ENCODE assay signal across 8 mouse cellular contexts in genomic region chr13:20091604-20091926, GRCm38 (mm10). TPM values are rescaled to one million over a fixed set of nuclear protein-coding genes. Genes with fewer than 3 reads are reported as not detected.
DNase-seq lines count a peak whose midpoint lies in the region; ATAC-seq and TF ChIP-seq lines count a peak whose summit lies in the region.

No protein-coding gene starts in this region.

- H3K4me2 ChIP-seq in CH12.LX (ENCODE audit: insufficient read depth, low read depth, poor library complexity, severe bottlenecking), result peak overlapping the region; percentile 18; the same call in 1 of the 2 replicates
- peak overlapping the region; percentile 96 for H3K4me2 ChIP-seq in forebrain, postnatal 0 days (ENCODE audit: low read depth)
- peak overlapping the region; percentile 68 for H3K4me2 ChIP-seq in liver, embryonic 14.5 days (ENCODE audit: low read depth)

- in situ Hi-C loops in CH12.LX (cut with MboI; ENCODE audit: low pct_ligation_motif_present, low pct_unique_long_range_greater_than_20kb, low sequenced_read_pairs), result no loop called here

- no peak for ATAC-seq in forebrain, postnatal 0 days
- no peak for ATAC-seq in liver, embryonic 14.5 days (ENCODE audit: insufficient read depth)

- no peak for TF ChIP-seq EP300 in heart, adult 2 months (IDR thresholded peaks at IDR 0.05; ENCODE audit: insufficient read depth, low read depth, low read length)
- no peak for TF ChIP-seq EP300 in CH12.LX (IDR thresholded peaks at IDR 0.05; ENCODE audit: low read length)
- TF ChIP-seq EP300 in liver, embryonic 14.5 days (IDR thresholded peaks at IDR 0.05; ENCODE audit: low read depth), result no peak

- H3K4me3 ChIP-seq in heart, adult 2 months, result peak overlapping the region; percentile 58; the same call in 1 of the 2 replicates
- peak overlapping the region; percentile 24 to 85 (median 82) for H3K4me3 ChIP-seq in CH12.LX (replicated peaks in 1 of 3; ENCODE audit: low read depth in 2 of 3, low read length in 2 of 3, poor library complexity in 1 of 3)
- H3K4me3 ChIP-seq in forebrain, postnatal 0 days (ENCODE audit: low read depth, low read length), result peak overlapping the region; percentile 73
- H3K4me3 ChIP-seq in liver, embryonic 14.5 days (ENCODE audit: insufficient read depth in 1 of 2, low read depth in 2 of 2, low read length in 2 of 2), result peak overlapping the region; percentile 47 to 58; a peak in 3 of 4 replicates

- TF ChIP-seq CTCF in heart, adult 2 months (IDR thresholded peaks at IDR 0.05), result no peak
- no peak for TF ChIP-seq CTCF in CH12.LX (conservative IDR thresholded peaks at IDR 0.05 in 1 of 2, IDR thresholded peaks at IDR 0.05 in 1 of 2; ENCODE audit: low read depth in 2 of 2, low read length in 2 of 2)
- TF ChIP-seq CTCF in forebrain, postnatal 0 days (IDR thresholded peaks at IDR 0.05; ENCODE audit: low read depth), result no peak
- no peak for TF ChIP-seq CTCF in liver, embryonic 14.5 days (IDR thresholded peaks at IDR 0.05; ENCODE audit: low read depth)

- H3K4me1 ChIP-seq in heart, adult 2 months (ENCODE audit: control insufficient read depth, insufficient read depth, low read length), result peaks cover 6% of the 10 kb centered on the region
- peaks cover 5 to 39% of the 10 kb centered on the region in 2 experiments for H3K4me1 ChIP-seq in CH12.LX (ENCODE audit: control insufficient read depth in 1 of 2, insufficient read depth in 2 of 2)
- H3K4me1 ChIP-seq in forebrain, postnatal 0 days (ENCODE audit: insufficient read depth), result no peaks in the 10 kb centered on the region
- H3K4me1 ChIP-seq in liver, embryonic 14.5 days (replicated peaks; ENCODE audit: control insufficient read depth in 2 of 2, insufficient read depth in 2 of 2, low read length in 1 of 2), result peaks cover 0 to 2% of the 10 kb centered on the region in 2 experiments; a peak in 1 of 4 replicates

- H3K79me2 ChIP-seq in heart, adult 2 months (replicated peaks; ENCODE audit: control insufficient read depth, insufficient read depth, low read length), result no peaks in the 10 kb centered on the region
- H3K79me2 ChIP-seq in CH12.LX (replicated peaks; ENCODE audit: control insufficient read depth, extremely low read depth, insufficient read depth, poor library complexity, severe bottlenecking), result peaks cover 5% of the 10 kb centered on the region; the same call in 1 of the 2 replicates

- no peaks in the 10 kb centered on the region for H3K36me3 ChIP-seq in heart, adult 2 months (ENCODE audit: control insufficient read depth, insufficient read depth, low read length)
- peaks cover 0 to 18% of the 10 kb centered on the region in 2 experiments for H3K36me3 ChIP-seq in CH12.LX (replicated peaks in 1 of 2; ENCODE audit: control insufficient read depth in 1 of 2, insufficient read depth in 1 of 2, low read length in 1 of 2)
- no peaks in the 10 kb centered on the region for H3K36me3 ChIP-seq in forebrain, postnatal 0 days (ENCODE audit: insufficient read depth)
- no peaks in the 10 kb centered on the region for H3K36me3 ChIP-seq in liver, embryonic 14.5 days (replicated peaks; ENCODE audit: control insufficient read depth, insufficient read depth, low read depth)

- intact Hi-C loops in heart, adult 2 months (cut with DNase I), result loop anchor here (2.0 to 10.0 kb wide), 7 partner anchors 45 to 1083 kb away; partner anchors contain the start of gene Trim27
- intact Hi-C loops in heart, postnatal 14 days (cut with DNase I), result loop anchor here (5.0 kb wide), 2 partner anchors 181 to 201 kb away; no protein-coding TSS in a partner anchor

- WGBS in heart, adult 2 months, result 1% methylated on average over 9 of the region's 10 CpGs
- WGBS in forebrain, postnatal 0 days, result 3% methylated on average over 10 of the region's 10 CpGs
- WGBS in liver, embryonic 14.5 days (ENCODE audit: insufficient replicate concordance), result 3% methylated on average over 10 of the region's 10 CpGs

- no peak for DNase-seq in heart, adult 2 months
- DNase-seq in heart, postnatal 14 days, result no peak
- DNase-seq in CH12.LX (ENCODE audit: extremely low read depth), result no peak
- no peak for DNase-seq in forebrain, postnatal 0 days
- no peak for DNase-seq in liver, embryonic 14.5 days (ENCODE audit: low read depth in 3 of 3, low spot score in 3 of 3)
- no peak for DNase-seq in frontal cortex, postnatal 10 days (ENCODE audit: low spot score in 2 of 2)
- DNase-seq in right cerebral cortex, postnatal 25 days, result no peak
- DNase-seq in layer of hippocampus, postnatal 14 days (ENCODE audit: low spot score in 2 of 2), result no peak

- no peak for TF ChIP-seq POLR2A in heart, adult 2 months (IDR thresholded peaks at IDR 0.05; ENCODE audit: insufficient read depth, low read depth, low read length)
- no peak for TF ChIP-seq POLR2A in CH12.LX (IDR thresholded peaks at IDR 0.05; ENCODE audit: low read depth, low read length)

- dilution Hi-C loops in CH12.LX (cut with MboI; ENCODE audit: extremely low pct_ligation_motif_present, extremely low pct_unique_long_range_greater_than_20kb, low sequenced_read_pairs), result no loop called here

- no peak for TF ChIP-seq RAD21 in CH12.LX (IDR thresholded peaks at IDR 0.05; ENCODE audit: low read depth, low read length)

- peak overlapping the region; percentile 97 for H3K9ac ChIP-seq in heart, adult 2 months (ENCODE audit: low read depth, low read length)
- peak overlapping the region; percentile 82 for H3K9ac ChIP-seq in CH12.LX (ENCODE audit: insufficient read depth, low read depth)
- H3K9ac ChIP-seq in forebrain, postnatal 0 days, result peak overlapping the region; percentile 62
- H3K9ac ChIP-seq in liver, embryonic 14.5 days (replicated peaks), result no peak overlapping the region

- peak overlapping the region; percentile 42; the same call in 1 of the 2 replicates for H3K27ac ChIP-seq in heart, adult 2 months
- H3K27ac ChIP-seq in CH12.LX (ENCODE audit: insufficient read depth, low read depth), result no peak overlapping the region
- no peak overlapping the region for H3K27ac ChIP-seq in forebrain, postnatal 0 days (ENCODE audit: low read depth, low read length)
- no peak overlapping the region for H3K27ac ChIP-seq in liver, embryonic 14.5 days

- H3K9me3 ChIP-seq in CH12.LX (replicated peaks; ENCODE audit: low read length), result peaks cover 7% of the 10 kb centered on the region
- no peaks in the 10 kb centered on the region for H3K9me3 ChIP-seq in forebrain, postnatal 0 days (ENCODE audit: low read length)
- no peaks in the 10 kb centered on the region for H3K9me3 ChIP-seq in liver, embryonic 14.5 days (ENCODE audit: control insufficient read depth, low read length)

- H3K27me3 ChIP-seq in heart, adult 2 months (ENCODE audit: control insufficient read depth, insufficient read depth, low read length), result no peaks in the 10 kb centered on the region; the same call in 1 of the 2 replicates
- H3K27me3 ChIP-seq in CH12.LX (replicated peaks), result no peaks in the 10 kb centered on the region
- H3K27me3 ChIP-seq in forebrain, postnatal 0 days (ENCODE audit: insufficient read depth, low read length), result peaks cover 8% of the 10 kb centered on the region; the same call in 1 of the 2 replicates
- H3K27me3 ChIP-seq in liver, embryonic 14.5 days (ENCODE audit: control insufficient read depth, insufficient read depth, low read length), result peaks cover 48% of the 10 kb centered on the region

TF ChIP-seq in CH12.LX, 34 proteins besides CTCF, POLR2A, EP300 and RAD21:
- TF ChIP-seq KAT2A (IDR thresholded peaks at IDR 0.05; ENCODE audit: insufficient replicate concordance, low read length) (no peak), MAFK (IDR thresholded peaks at IDR 0.05; ENCODE audit: insufficient replicate concordance, low read length) (no peak), NRF1 (IDR thresholded peaks at IDR 0.05; ENCODE audit: low read depth, low read length) (no peak), MAZ (IDR thresholded peaks at IDR 0.05; ENCODE audit: low read depth, low read length) (no peak)
TF ChIP-seq in CH12.LX: peak in this region for 0.

RNA-seq across cellular contexts. Expression of gene Elmo1, which starts 1.2 kb away (rescaled TPM):
- total RNA-seq in heart, adult 2 months (2021), result 1 to 10 TPM; 7.1 to 9.1 TPM
- polyA plus RNA-seq in heart, adult 2 months (2012; rRNA removed), result 7.0 and 11.2 TPM in 2 replicates
- 10 to 100 TPM; 16.4 to 17.1 TPM for total RNA-seq in heart, postnatal 14 days (2021)
- total RNA-seq in CH12.LX (2012; rRNA removed), result 32.2 and 35.8 TPM in 2 replicates
- total RNA-seq in CH12.LX (2014; rRNA removed), result 22.2 and 23.1 TPM in 2 replicates
- polyA plus RNA-seq in CH12.LX (2012; ENCODE audit: insufficient read length, low read depth), result 42.8 and 50.2 TPM in 2 replicates
- 25.8 and 30.9 TPM in 2 replicates for total RNA-seq in forebrain, postnatal 0 days (2014; rRNA removed)
- polyA plus RNA-seq in forebrain, postnatal 0 days (2015; fragmentation: Nextera tagmentation; extraction: Ambion mirVana), result 25.5 and 33.5 TPM in 2 replicates
- polyA plus RNA-seq in liver, embryonic 14.5 days (2012; rRNA removed), result 2.4 and 3.0 TPM in 2 replicates
- 3.5 and 3.9 TPM in 2 replicates for polyA plus RNA-seq in liver, embryonic 14.5 days (2014; fragmentation: Nextera tagmentation; extraction: Ambion mirVana)
- total RNA-seq in layer of hippocampus, postnatal 14 days (2021), result 10 to 100 TPM; 28.5 to 36.9 TPM

Comparison
In these comparisons a context has a peak if more than half of its experiments do, and no peak if none do; other contexts are left out.
1. H3K4me2 ChIP-seq: peak in every context shown above with its lines; median percentile 96 in forebrain, postnatal 0 days; 68 in liver, embryonic 14.5 days; 18 in CH12.LX.